ENCODE assay signal across 8 mouse cellular contexts in the genomic region with DNA sequence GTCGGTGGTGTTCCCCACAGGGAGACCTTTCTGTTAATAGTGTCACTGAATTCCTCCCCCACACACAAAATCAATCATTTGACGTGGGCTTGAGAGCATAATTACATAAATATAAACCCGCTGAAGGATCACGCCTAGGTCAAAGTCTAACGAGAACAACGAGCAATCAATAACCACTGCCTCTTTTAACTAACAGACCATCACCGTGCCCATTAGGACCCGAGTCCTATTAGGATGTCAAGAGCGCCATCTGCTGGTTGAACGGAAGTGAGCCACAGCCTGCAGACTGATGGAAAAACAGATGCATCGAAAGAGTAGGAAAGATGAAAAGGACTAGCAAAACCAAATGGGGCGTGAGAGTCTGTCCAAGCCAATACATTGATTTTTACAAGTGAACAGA. TPM values are rescaled to one million over a fixed set of nuclear protein-coding genes. Genes with fewer than 3 reads are reported as not detected.
DNase-seq lines count a peak whose midpoint lies in the region; ATAC-seq and TF ChIP-seq lines count a peak whose summit lies in the region.

No protein-coding gene starts in this region.

- TF ChIP-seq EP300 in lung, postnatal 0 days (IDR thresholded peaks at IDR 0.05), result no peak

- no peak overlapping the region for H3K27ac ChIP-seq in lung, postnatal 0 days (ENCODE audit: low read length)

- no peaks in the 10 kb centered on the region for H3K9me3 ChIP-seq in E14TG2a.4 (ENCODE audit: low read length)
- H3K9me3 ChIP-seq in lung, postnatal 0 days (ENCODE audit: low read length), result no peaks in the 10 kb centered on the region

- H3K36me3 ChIP-seq in E14TG2a.4 (ENCODE audit: insufficient read depth, low read length), result no peaks in the 10 kb centered on the region
- no peaks in the 10 kb centered on the region for H3K36me3 ChIP-seq in lung, postnatal 0 days (ENCODE audit: insufficient read depth, low read length)

- 16% methylated on average over 12 of the region's 12 CpGs for WGBS in lung, postnatal 0 days

- 0 out of 2 replicates have a peak, but pooled peaks cover 2% of the 10 kb centered on the region for H3K27me3 ChIP-seq in E14TG2a.4 (ENCODE audit: insufficient read depth, low read length)
- H3K27me3 ChIP-seq in lung, postnatal 0 days (replicated peaks; ENCODE audit: insufficient read depth, low read length), result no peaks in the 10 kb centered on the region

- peaks cover 25% of the 10 kb centered on the region for H3K4me1 ChIP-seq in E14TG2a.4 (replicated peaks; ENCODE audit: low read depth, low read length)
- H3K4me1 ChIP-seq in lung, postnatal 0 days (ENCODE audit: insufficient read depth, low read depth, low read length), result no peaks in the 10 kb centered on the region

- TF ChIP-seq CTCF in E14TG2a.4 (conservative IDR thresholded peaks at IDR 0.05; ENCODE audit: low read length), result peak; percentile 83
- TF ChIP-seq CTCF in lung, postnatal 0 days (IDR thresholded peaks at IDR 0.05), result peak; percentile 88

- no peak overlapping the region for H3K4me3 ChIP-seq in E14TG2a.4 (replicated peaks; ENCODE audit: low read length)
- no peak overlapping the region for H3K4me3 ChIP-seq in lung, postnatal 0 days (ENCODE audit: low read depth, low read length)

- peak; percentile 43 to 67 for DNase-seq in adrenal gland, postnatal 4 days (ENCODE audit: low spot score in 2 of 2)
- DNase-seq in heart, postnatal 4 days, result peak; percentile 83
- peak; percentile 93 to 94 for DNase-seq in layer of hippocampus, postnatal 10 days (ENCODE audit: low spot score in 2 of 2)
- peak; percentile 71 for DNase-seq in lung, postnatal 0 days (ENCODE audit: low spot score)
- peak; percentile 92 for DNase-seq in retina, embryonic 14.5 days (ENCODE audit: low spot score)
- peak; percentile 81 for DNase-seq in thymus, postnatal 4 days

- ATAC-seq in erythroblast, adult 5-6 weeks (replicated peaks; ENCODE audit: low FRiP score, poor library complexity, severe bottlenecking), result peak; percentile 57
- no peak for ATAC-seq in lung, postnatal 0 days

- H3K9ac ChIP-seq in lung, postnatal 0 days (replicated peaks; ENCODE audit: low read depth), result no peak overlapping the region

- no peak overlapping the region for H3K4me2 ChIP-seq in lung, postnatal 0 days (replicated peaks; ENCODE audit: low read depth, low read length)

RNA-seq across cellular contexts. Expression of gene Ostc, which starts 19.6 kb away (rescaled TPM):
- 100 to 1,000 TPM; 122 to 123 TPM for total RNA-seq in adrenal gland, postnatal 4 days (2021)
- 45.4 and 56.7 TPM in 2 replicates for total RNA-seq in erythroblast, adult 5-6 weeks (2015; ENCODE audit: low replicate concordance)
- 43.6 and 58.4 TPM in 2 replicates for total RNA-seq in erythroblast, adult 5-6 weeks (2017; ENCODE audit: low replicate concordance)
- 10 to 100 TPM; 83.3 to 95.7 TPM for total RNA-seq in heart, postnatal 4 days (2021)
- 10 to 100 TPM; 81.0 to 87.1 TPM for total RNA-seq in layer of hippocampus, postnatal 10 days (2021)
- polyA plus RNA-seq in lung, postnatal 0 days (2015; fragmentation: Nextera tagmentation; extraction: Ambion mirVana), result 236 and 244 TPM in 2 replicates

RNA-seq across cellular contexts. Expression of gene Rpl34, which starts 40.6 kb away (rescaled TPM):
- total RNA-seq in adrenal gland, postnatal 4 days (2021), result 1,000 to 10,000 TPM in 1 of 2 experiments, 100 to 1,000 TPM in 1; 996 to 1,125 TPM
- total RNA-seq in erythroblast, adult 5-6 weeks (2015; ENCODE audit: low replicate concordance), result 359 and 391 TPM in 2 replicates
- 424 and 588 TPM in 2 replicates for total RNA-seq in erythroblast, adult 5-6 weeks (2017; ENCODE audit: low replicate concordance)
- 100 to 1,000 TPM; 578 to 602 TPM for total RNA-seq in heart, postnatal 4 days (2021)
- total RNA-seq in layer of hippocampus, postnatal 10 days (2021), result 100 to 1,000 TPM; 355 to 393 TPM
- polyA plus RNA-seq in lung, postnatal 0 days (2015; fragmentation: Nextera tagmentation; extraction: Ambion mirVana), result 771 and 839 TPM in 2 replicates
